Mouse (Mus musculus): ENCODE data around the gene Pip5k1b.

- TF ChIP-seq POLR2A (IDR thresholded peaks at IDR 0.05; ENCODE audit: borderline replicate concordance, control insufficient read depth, low read depth, low read length) (no peak), CTCF (IDR thresholded peaks at IDR 0.05; ENCODE audit: control insufficient read depth, insufficient read depth, low read length) (no peak)
These were observed 137.6 kb downstream of the Pip5k1b start for GRCm38 (mm10) chr19:24418030-24418429.

Data from bone marrow, adult 2 months (tissue).